Mouse (Mus musculus) CH12.LX (cell line): ENCODE measurements around the gene Tdrd3. TPM values are rescaled to one million over a fixed set of nuclear protein-coding genes. Genes with fewer than 3 reads are reported as not detected.

Source experiments
- DNase-seq: peaks from one replicate; pipeline ENCODE4 v3.0.0-alpha.2; 2013; ENCODE audit errors: extremely low read depth
- H3K27ac ChIP-seq: 2 replicates; pipeline ENCODE4 v1.5.1; 2012; ENCODE audit warnings: low read depth, mild to moderate bottlenecking, control low read depth, moderate library complexity; ENCODE audit not compliant: insufficient read depth
- H3K27me3 ChIP-seq: replicated peaks from 2 replicates; pipeline ENCODE3; 2012; ENCODE audit warnings: inconsistent platforms
- H3K36me3 ChIP-seq, 2 experiments: replicated peaks in 1 of 2; 2 replicates each; pipeline versions ENCODE3 to v1.6.1; 2012; ENCODE audit warnings: inconsistent platforms in 1 of 2, low read length in 1 of 2, mild to moderate bottlenecking in 1 of 2, mixed read lengths in 1 of 2, moderate library complexity in 1 of 2; ENCODE audit not compliant: control insufficient read depth in 1 of 2, insufficient read depth in 1 of 2
- H3K4me1 ChIP-seq, 2 experiments: 2 replicates each; pipeline ENCODE4 v1.6.1; 2012; ENCODE audit warnings: inconsistent platforms in 1 of 2, moderate library complexity in 1 of 2; ENCODE audit not compliant: insufficient read depth in 2 of 2, control insufficient read depth in 1 of 2
- H3K4me2 ChIP-seq: 2 replicates; pipeline ENCODE4 v1.6.1; 2012; ENCODE audit warnings: low read depth, mild to moderate bottlenecking, control low read depth; ENCODE audit not compliant: poor library complexity, insufficient read depth, severe bottlenecking
- H3K4me3 ChIP-seq, 3 experiments: fragments of 150-350 bp in 1 of 3; sonication (generic) in 1 of 3; replicated peaks in 1 of 3; 2 replicates each; pipeline versions ENCODE3 to v1.5.1; 2011 to 2012; ENCODE audit warnings: low read depth in 2 of 3, low read length in 2 of 3, mild to moderate bottlenecking in 2 of 3, moderate library complexity in 2 of 3, control low read depth in 1 of 3, improper control_type of control experiment in 1 of 3, inconsistent platforms in 1 of 3, mixed read lengths in 1 of 3; ENCODE audit not compliant: poor library complexity in 1 of 3
- H3K79me2 ChIP-seq: replicated peaks from 2 replicates; pipeline ENCODE4 v1.6.1; 2012; ENCODE audit warnings: mild to moderate bottlenecking, moderate library complexity; ENCODE audit not compliant: control insufficient read depth, poor library complexity, insufficient read depth, severe bottlenecking; ENCODE audit errors: extremely low read depth
- H3K9ac ChIP-seq: 2 replicates; pipeline ENCODE4 v1.6.1; 2012; ENCODE audit warnings: low read depth, mild to moderate bottlenecking, control low read depth, moderate library complexity; ENCODE audit not compliant: insufficient read depth
- H3K9me3 ChIP-seq: replicated peaks from 2 replicates; pipeline ENCODE3; 2012; ENCODE audit warnings: low read length, inconsistent platforms, mixed read lengths
- CHD1 ChIP-seq: IDR thresholded peaks from 2 replicates; pipeline ENCODE4 v1.6.1; 2012; ENCODE audit warnings: low read depth, low read length, improper control_type of control experiment, inconsistent platforms
- CTCF ChIP-seq, 2 experiments: IDR thresholded peaks in 1 of 2; conservative IDR thresholded peaks in 1 of 2; 2 replicates each; pipeline ENCODE4 v1.5.1; 2011 to 2012; ENCODE audit warnings: low read depth in 2 of 2, low read length in 2 of 2, improper control_type of control experiment in 1 of 2, inconsistent platforms in 1 of 2, mild to moderate bottlenecking in 1 of 2, moderate library complexity in 1 of 2
- EP300 ChIP-seq: IDR thresholded peaks from 2 replicates; pipeline ENCODE4 v1.6.1; 2011; ENCODE audit warnings: low read length, improper control_type of control experiment
- ETS1 ChIP-seq: conservative IDR thresholded peaks from 2 replicates; pipeline ENCODE4 v1.6.1; 2012; ENCODE audit warnings: low read depth, mild to moderate bottlenecking, inconsistent platforms, low read length, improper control_type of control experiment, moderate library complexity
- IRF4 ChIP-seq: IDR thresholded peaks from 2 replicates; pipeline ENCODE4 v1.6.1; 2014; ENCODE audit warnings: low read depth, mild to moderate bottlenecking, inconsistent platforms, low read length, improper control_type of control experiment
- JUND ChIP-seq: conservative IDR thresholded peaks from 2 replicates; pipeline ENCODE4 v1.6.1; 2011; ENCODE audit warnings: low read depth, low read length, improper control_type of control experiment
- MAFK ChIP-seq: IDR thresholded peaks from 2 replicates; pipeline ENCODE4 v1.6.1; 2011; ENCODE audit warnings: low read length, improper control_type of control experiment; ENCODE audit not compliant: insufficient replicate concordance
- MAZ ChIP-seq: IDR thresholded peaks from 2 replicates; pipeline ENCODE4 v1.6.1; 2012; ENCODE audit warnings: low read depth, mild to moderate bottlenecking, inconsistent platforms, low read length, improper control_type of control experiment, moderate library complexity
- MYC ChIP-seq: IDR thresholded peaks from 2 replicates; pipeline ENCODE4 v1.6.1; 2011; ENCODE audit warnings: low read depth, mild to moderate bottlenecking, improper control_type of control experiment, low read length
- RAD21 ChIP-seq: IDR thresholded peaks from 2 replicates; pipeline ENCODE4 v1.6.1; 2011; ENCODE audit warnings: low read depth, mild to moderate bottlenecking, low read length, improper control_type of control experiment, moderate library complexity
- ZMIZ1 ChIP-seq: IDR thresholded peaks from 2 replicates; pipeline ENCODE4 v1.6.1; 2012; ENCODE audit warnings: low read depth, mild to moderate bottlenecking, inconsistent platforms, low read length, improper control_type of control experiment
- dilution Hi-C: fragments of 300-500 bp; cut with MboI; formaldehyde crosslinking; loops from 2 replicates; pipeline ENCODE4 v1.14.3; 2020; ENCODE audit warnings: low sequenced_read_pairs; ENCODE audit not compliant: extremely low pct_unique_long_range_greater_than_20kb, extremely low pct_ligation_motif_present
- in situ Hi-C: fragments of 300-500 bp; cut with MboI; formaldehyde crosslinking; loops from 3 replicates; pipeline ENCODE4 v1.14.3; 2019; ENCODE audit warnings: low sequenced_read_pairs, low pct_ligation_motif_present, low pct_unique_long_range_greater_than_20kb, mixed read lengths
- polyA plus RNA-seq: library from polyadenylated mRNA; unstranded; fragments of >175 nt; gene quantifications from 2 replicates; pipeline ENCODE4 v1.2.1, GENCODE M21; 2012; ENCODE audit warnings: low read depth; ENCODE audit not compliant: insufficient read length
- total RNA-seq, 2 experiments: library from RNA; depleted of rRNA; stranded (reverse); fragments of 300-350 nt in 1 of 2; fragments of >200 nt in 1 of 2; gene quantifications; 2 replicates each; pipeline ENCODE4 v1.2.3; 2012 to 2014

The Tdrd3 gene
- total and polyA plus RNA-seq, 3 experiments = 6.5 to 12.8 (median 10.9) TPM

DNA sequence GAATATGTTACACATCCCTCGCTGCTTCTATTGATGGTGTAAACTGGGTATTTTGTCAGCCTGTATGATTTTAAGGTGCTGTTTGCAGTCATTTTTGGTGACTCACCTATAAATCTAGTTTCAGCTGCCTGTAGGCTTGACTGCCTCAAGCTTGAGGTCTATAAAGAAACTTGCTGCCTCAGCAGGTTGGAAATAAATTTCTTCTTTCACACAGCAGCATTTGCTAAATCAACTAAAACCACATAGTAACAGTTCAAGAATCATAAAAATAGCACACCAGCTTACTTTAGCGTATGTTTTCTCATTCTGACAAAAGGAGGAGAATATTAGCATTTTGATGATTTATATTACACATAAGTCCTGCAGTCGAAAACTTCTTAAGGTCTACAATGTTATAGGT is 6.0 kb downstream of the Tdrd3 start:
- peaks cover 0 to 15% of the 10 kb centered on the region in 2 experiments; a peak in 2 of 4 replicates for H3K4me1 ChIP-seq
- TF ChIP-seq MAFK = peak; percentile 58; the same call in 1 of the 2 replicates
- no peak for TF ChIP-seq CHD1
- in situ Hi-C loops (loop anchor here (25.0 kb wide), 1 partner anchor 310 kb away; no protein-coding TSS in a partner anchor), dilution Hi-C loops (no loop called here)
- H3K4me3 ChIP-seq = no peak overlapping the region
- peaks cover 0 to 9% of the 10 kb centered on the region in 2 experiments for H3K36me3 ChIP-seq
- DNase-seq = no peak
- peaks cover 15% of the 10 kb centered on the region for H3K79me2 ChIP-seq
- H3K9me3 ChIP-seq = no peaks in the 10 kb centered on the region
- no peak overlapping the region for H3K4me2 ChIP-seq
- no peaks in the 10 kb centered on the region for H3K27me3 ChIP-seq
- H3K9ac ChIP-seq = no peak overlapping the region
- H3K27ac ChIP-seq = no peak overlapping the region

DNA sequence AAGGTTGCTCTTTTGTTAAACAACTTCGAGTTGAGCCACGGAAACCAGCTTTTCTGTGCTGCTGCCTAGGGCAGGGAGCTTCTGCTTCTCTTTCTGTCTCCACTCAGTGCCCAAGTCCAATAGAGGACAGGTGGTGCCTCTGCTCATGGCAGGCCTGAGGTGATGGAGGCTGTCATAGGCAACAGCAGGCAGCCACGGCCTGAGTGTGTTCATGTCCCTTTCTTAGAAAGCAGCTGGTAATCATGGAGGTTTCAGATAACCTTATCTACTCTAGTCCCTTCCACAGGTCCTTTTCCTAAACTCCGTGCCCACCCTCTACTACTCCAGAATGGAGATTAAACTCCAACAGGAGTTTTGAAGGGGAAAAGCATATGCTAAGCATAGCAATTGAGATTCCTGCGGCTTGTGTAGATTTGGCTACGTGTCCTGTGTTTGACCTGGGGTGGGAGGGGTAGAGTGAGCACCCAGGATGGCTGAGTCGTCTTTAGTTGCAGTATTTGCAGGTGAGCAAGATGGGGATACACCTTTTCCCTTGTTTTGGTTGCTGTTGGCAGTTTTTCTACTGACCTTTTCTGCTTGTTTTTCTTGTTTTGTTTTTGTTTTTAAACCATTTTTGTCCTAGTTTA is 10.0 kb downstream of the Tdrd3 start:
- no peak overlapping the region for H3K4me2 ChIP-seq
- peaks cover 3% of the 10 kb centered on the region for H3K79me2 ChIP-seq
- dilution Hi-C loops (no loop called here), in situ Hi-C loops (no loop called here)
- peaks cover 0 to 11% of the 10 kb centered on the region in 2 experiments; a peak in 1 of 4 replicates for H3K4me1 ChIP-seq
- TF ChIP-seq MAZ (no peak), EP300 (no peak), IRF4 (no peak), CHD1 (no peak), MYC (no peak), ZMIZ1 (no peak), JUND (no peak), ETS1 (no peak)
- H3K9ac ChIP-seq = no peak overlapping the region
- peaks cover 0 to 5% of the 10 kb centered on the region in 2 experiments for H3K36me3 ChIP-seq
- no peaks in the 10 kb centered on the region for H3K27me3 ChIP-seq
- no peak for DNase-seq
- no peak overlapping the region for H3K4me3 ChIP-seq
- H3K27ac ChIP-seq = no peak overlapping the region
- H3K9me3 ChIP-seq = no peaks in the 10 kb centered on the region

DNA sequence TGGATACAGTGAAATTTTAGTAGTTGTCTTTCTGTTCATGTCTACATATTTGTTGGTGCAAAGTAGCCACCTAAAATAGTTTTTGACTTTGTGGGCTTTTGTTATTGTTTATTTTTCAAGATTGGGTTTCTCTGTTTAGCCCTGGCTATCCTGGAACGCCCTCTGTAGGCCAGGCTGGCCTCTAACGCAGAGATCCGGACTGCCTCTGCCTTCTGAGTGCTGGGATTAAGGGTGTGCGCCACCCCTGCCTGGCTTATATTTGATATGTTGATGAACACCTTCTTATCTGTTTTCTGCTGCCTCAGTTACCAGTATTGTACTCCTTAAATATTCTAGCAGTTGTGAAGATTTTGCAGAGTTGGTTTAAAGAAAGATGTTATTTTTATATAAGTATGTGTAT is 10.6 kb downstream of the Tdrd3 start:
- Histone ChIP-seq H3K4me2 (no peak overlapping the region), H3K36me3 (peaks cover 0 to 4% of the 10 kb centered on the region in 2 experiments), H3K27ac (no peak overlapping the region), H3K27me3 (no peaks in the 10 kb centered on the region), H3K4me1 (peaks cover 0 to 11% of the 10 kb centered on the region in 2 experiments; a peak in 1 of 4 replicates), H3K9me3 (no peaks in the 10 kb centered on the region), H3K4me3 (no peak overlapping the region), H3K79me2 (peaks cover 3% of the 10 kb centered on the region), H3K9ac (no peak overlapping the region)
- no peak for DNase-seq
- dilution Hi-C loops = no loop called here
- in situ Hi-C loops = no loop called here
- no peak for TF ChIP-seq RAD21
- TF ChIP-seq CTCF (conservative IDR thresholded peaks at IDR 0.05 in 1 of 2, IDR thresholded peaks at IDR 0.05 in 1 of 2; ENCODE audit: low read depth in 2 of 2, low read length in 2 of 2) = peak in 1 of 2 experiments; percentile 4; a peak in 1 of 4 replicates
